Mouse (Mus musculus) ES-E14 (cell line): ENCODE results near the gene Grap2.

Experiments used
- CHD2 ChIP-seq: IDR thresholded peaks from 2 replicates; pipeline ENCODE4 v1.6.1; 2014; ENCODE audit warnings: mild to moderate bottlenecking, low read depth, low read length, inconsistent platforms
- HCFC1 ChIP-seq: IDR thresholded peaks from 2 replicates; pipeline ENCODE4 v1.6.1; 2012; ENCODE audit warnings: low read length, inconsistent platforms, borderline replicate concordance; ENCODE audit not compliant: insufficient read depth
- MAFK ChIP-seq: IDR thresholded peaks from 2 replicates; pipeline ENCODE4 v1.6.1; 2014; ENCODE audit warnings: mild to moderate bottlenecking, low read depth, low read length, inconsistent platforms; ENCODE audit not compliant: insufficient read depth
- ZC3H11A ChIP-seq: IDR thresholded peaks from 2 replicates; pipeline ENCODE4 v1.6.1; 2012; ENCODE audit warnings: low read depth, mild to moderate bottlenecking, inconsistent platforms, low read length, borderline replicate concordance
- ZNF384 ChIP-seq: IDR thresholded peaks from 2 replicates; pipeline ENCODE4 v1.6.1; 2012; ENCODE audit warnings: low read depth, low read length, inconsistent platforms

DNA sequence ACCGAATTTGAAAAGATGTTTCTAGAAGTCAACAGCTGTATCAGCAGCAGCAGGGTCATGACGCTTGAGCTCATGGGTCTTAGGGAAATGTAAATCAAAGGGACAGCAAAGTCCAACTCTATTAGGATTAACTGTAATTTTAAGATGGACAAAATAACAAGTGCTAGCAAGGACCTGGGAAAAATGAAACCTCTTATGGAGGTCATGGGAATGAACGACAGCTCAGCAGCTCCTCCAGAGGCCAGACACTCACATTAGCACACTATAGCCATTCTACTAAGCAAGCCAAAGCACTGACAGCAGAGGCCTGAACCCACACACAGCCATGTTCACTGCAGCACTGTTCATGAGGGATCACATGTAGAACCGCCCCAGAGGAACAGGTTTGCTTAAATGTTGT is 14.6 kb upstream of the Grap2 start:
- TF ChIP-seq ZC3H11A (no peak; the same call in 1 of the 2 replicates), ZNF384 (no peak), MAFK (no peak), HCFC1 (no peak), CHD2 (no peak)
